Mouse (Mus musculus) midbrain, embryonic 11.5 days (tissue): Measurements from ENCODE around the gene Dusp19. TPM values are rescaled to one million over a fixed set of nuclear protein-coding genes. Genes with fewer than 3 reads are reported as not detected.

Experiments used
- ATAC-seq: fragments of 200-750 bp; cut with Nextera tagmentation; 2 replicates; pipeline ENCODE4 v1.8.0; 2017; ENCODE audit warnings: moderate TSS enrichment, moderate library complexity; ENCODE audit not compliant: low FRiP score
- DNase-seq: peaks from one replicate; pipeline ENCODE4 v3.0.0; 2015; ENCODE audit warnings: low spot score; ENCODE audit errors: missing footprints
- H3K27ac ChIP-seq: fragments of 300-500 bp; sonication (generic); 2 replicates; pipeline ENCODE4 v1.5.1; 2014; ENCODE audit warnings: low read depth, low read length
- H3K27me3 ChIP-seq: fragments of 300-500 bp; sonication (generic); 2 replicates; pipeline ENCODE4 v1.6.1; 2014; ENCODE audit warnings: mild to moderate bottlenecking, low read length, moderate library complexity, mixed read lengths; ENCODE audit not compliant: control insufficient read depth, insufficient read depth
- H3K36me3 ChIP-seq: fragments of 300-500 bp; sonication (generic); 2 replicates; pipeline ENCODE4 v1.6.1; 2014; ENCODE audit warnings: mild to moderate bottlenecking, low read length, moderate library complexity, mixed read lengths; ENCODE audit not compliant: control insufficient read depth, insufficient read depth
- H3K4me1 ChIP-seq: fragments of 300-500 bp; sonication (generic); 2 replicates; pipeline ENCODE4 v1.6.1; 2014; ENCODE audit warnings: low read length; ENCODE audit not compliant: control insufficient read depth, insufficient read depth
- H3K4me2 ChIP-seq: fragments of 300-500 bp; sonication (generic); 2 replicates; pipeline ENCODE4 v1.6.1; 2014; ENCODE audit warnings: mild to moderate bottlenecking, moderate library complexity
- H3K4me3 ChIP-seq: fragments of 300-500 bp; sonication (generic); 2 replicates; pipeline ENCODE4 v1.5.1; 2014; ENCODE audit warnings: low read depth, low read length
- H3K9ac ChIP-seq: fragments of 300-500 bp; sonication (generic); 2 replicates; pipeline ENCODE4 v1.6.1; 2014; ENCODE audit warnings: low read length
- H3K9me3 ChIP-seq: fragments of 300-500 bp; sonication (generic); 2 replicates; pipeline ENCODE4 v1.6.1; 2016; ENCODE audit warnings: low read length; ENCODE audit not compliant: control insufficient read depth
- WGBS: fragments of 180-500 bp; shearing (Covaris S2); extraction: QIAGEN DNeasy Blood & Tissue Kit; methylation state at CpG from one replicate; pipeline ENCODE4 v1.1.7; 2014; 5-methylcytosine and 5-hydroxymethylcytosine counted together
- polyA plus RNA-seq: library from polyadenylated mRNA; unstranded; fragments of >200 nt; fragmentation: Nextera tagmentation; extraction: Ambion mirVana; gene quantifications from 2 replicates; pipeline ENCODE4 v1.2.1, GENCODE M21; 2014

Gene Dusp19
- polyA plus RNA-seq, 1 experiment from 2014 or later, result 17.8 TPM

DNA sequence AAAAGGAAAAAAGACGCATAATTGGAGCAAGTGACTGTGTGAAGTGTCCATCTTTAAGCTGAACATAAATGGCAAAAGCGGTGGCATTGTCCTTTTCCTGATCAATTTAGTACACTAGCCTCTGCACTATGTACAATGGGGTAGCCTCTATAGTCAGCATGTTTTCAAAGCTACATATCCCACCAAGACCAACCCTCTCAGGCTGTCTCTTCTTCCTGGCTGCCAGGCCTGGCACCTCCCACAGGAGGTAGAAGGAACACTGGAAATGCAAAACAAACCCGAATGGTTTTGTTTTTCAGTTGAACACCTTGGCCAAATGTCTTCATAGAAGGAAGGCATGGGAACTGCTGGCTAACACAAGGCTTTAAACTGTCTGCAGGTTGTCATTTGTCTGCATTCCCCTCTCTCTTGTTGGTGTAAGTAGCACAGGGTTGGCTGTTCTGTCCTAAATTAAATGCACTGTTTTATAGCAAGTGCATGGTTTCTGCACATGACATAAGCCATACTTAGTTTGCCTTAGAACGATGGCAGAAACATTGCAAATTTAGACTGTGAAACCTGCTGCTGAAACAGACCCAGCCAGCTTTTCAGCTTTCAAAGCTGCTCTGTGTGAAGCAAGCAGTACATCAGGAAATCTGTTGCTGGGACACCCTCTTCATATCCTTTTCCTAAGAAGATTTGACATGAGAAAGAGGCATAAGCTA, 22.5 kb upstream of the Dusp19 start:
- ATAC-seq (no peak), DNase-seq (no peak)
- no peaks in the 10 kb centered on the region for H3K36me3 ChIP-seq
- H3K27me3 ChIP-seq, result no peaks in the 10 kb centered on the region
- H3K4me1 ChIP-seq, result no peaks in the 10 kb centered on the region
- no peak overlapping the region for H3K27ac ChIP-seq
- H3K9ac ChIP-seq, result no peak overlapping the region
- H3K4me3 ChIP-seq, result no peak overlapping the region
- 74% methylated on average over 4 of the region's 4 CpGs for WGBS
- no peak overlapping the region for H3K4me2 ChIP-seq
- H3K9me3 ChIP-seq, result no peaks in the 10 kb centered on the region

DNA sequence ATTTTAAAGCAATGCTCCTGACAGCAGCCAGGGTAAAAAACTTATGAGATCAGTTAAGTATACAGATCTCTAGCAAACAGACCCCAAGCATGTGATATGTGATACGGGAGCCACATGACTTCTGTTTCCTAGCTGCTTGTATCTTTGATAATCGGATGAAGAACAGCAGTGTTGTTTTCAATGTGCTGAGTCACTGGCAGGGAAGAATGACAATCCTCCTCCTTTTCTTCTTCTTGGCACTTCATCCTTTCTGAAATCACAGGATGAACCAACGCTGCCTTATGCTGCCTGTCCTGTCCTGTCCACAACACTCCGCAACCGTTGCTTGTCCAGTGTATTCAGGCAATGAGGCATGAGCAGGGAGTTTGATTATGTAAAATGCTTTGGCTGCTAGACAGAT, 19.9 kb upstream of the Dusp19 start:
- Histone ChIP-seq H3K36me3 (no peaks in the 10 kb centered on the region), H3K27me3 (no peaks in the 10 kb centered on the region)

DNA sequence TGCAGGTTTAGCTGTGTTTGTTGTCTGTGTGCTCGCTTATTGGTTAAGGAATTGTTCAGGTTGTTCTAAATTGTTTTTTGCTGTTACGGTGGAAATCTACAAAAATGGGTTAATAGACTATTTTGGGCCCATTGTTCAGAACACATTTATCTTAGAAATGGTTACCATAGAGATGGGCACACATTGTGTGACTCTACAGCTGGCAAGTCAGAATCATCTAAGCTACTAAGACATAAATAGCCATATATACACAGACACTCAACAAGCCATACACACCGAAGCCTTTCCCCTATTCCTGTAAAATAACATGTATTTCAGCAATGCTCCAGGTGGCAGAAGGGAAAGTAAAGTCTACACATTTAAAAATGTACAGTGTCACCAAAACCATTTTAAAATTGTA, 17.0 kb upstream of the Dusp19 start:
- WGBS, result 91% methylated on average over 3 of the region's 3 CpGs
- H3K27me3 ChIP-seq, result no peaks in the 10 kb centered on the region
- H3K36me3 ChIP-seq, result no peaks in the 10 kb centered on the region
- no peak overlapping the region for H3K4me3 ChIP-seq
- DNase-seq, result no peak
- no peak overlapping the region for H3K4me2 ChIP-seq
- H3K9ac ChIP-seq, result no peak overlapping the region
- no peaks in the 10 kb centered on the region for H3K4me1 ChIP-seq
- H3K9me3 ChIP-seq, result no peaks in the 10 kb centered on the region
- no peak overlapping the region for H3K27ac ChIP-seq
- ATAC-seq, result no peak

More for the DNA sequence above, 19.9 kb upstream of the Dusp19 start:
- Histone ChIP-seq H3K9ac (no peak overlapping the region), H3K4me2 (no peak overlapping the region), H3K4me1 (no peaks in the 10 kb centered on the region), H3K9me3 (no peaks in the 10 kb centered on the region), H3K27ac (no peak overlapping the region), H3K4me3 (no peak overlapping the region)
- DNase-seq (peak; percentile 49), ATAC-seq (no peak)
- 92% methylated on average over 5 of the region's 5 CpGs for WGBS

DNA sequence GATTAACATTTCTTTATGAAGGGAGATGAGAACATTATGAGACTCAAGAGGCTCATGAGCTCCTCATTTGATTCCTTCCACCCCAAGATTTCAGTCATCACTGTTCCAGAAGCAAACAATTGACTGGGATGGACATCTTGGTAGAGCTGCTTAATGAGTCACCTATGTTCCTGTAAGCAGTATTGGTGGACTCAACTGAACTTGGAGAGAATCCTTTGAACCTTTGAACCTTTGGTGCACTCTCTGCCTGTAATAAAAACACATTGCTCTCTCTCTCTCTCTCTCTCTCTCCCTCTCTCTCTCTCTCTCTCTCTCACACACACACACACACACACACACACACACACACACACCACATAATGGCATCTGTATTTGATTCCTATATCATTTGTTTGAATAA, 16.2 kb upstream of the Dusp19 start:
- no peak overlapping the region for H3K27ac ChIP-seq
- ATAC-seq, result no peak
- H3K36me3 ChIP-seq, result no peaks in the 10 kb centered on the region

DNA sequence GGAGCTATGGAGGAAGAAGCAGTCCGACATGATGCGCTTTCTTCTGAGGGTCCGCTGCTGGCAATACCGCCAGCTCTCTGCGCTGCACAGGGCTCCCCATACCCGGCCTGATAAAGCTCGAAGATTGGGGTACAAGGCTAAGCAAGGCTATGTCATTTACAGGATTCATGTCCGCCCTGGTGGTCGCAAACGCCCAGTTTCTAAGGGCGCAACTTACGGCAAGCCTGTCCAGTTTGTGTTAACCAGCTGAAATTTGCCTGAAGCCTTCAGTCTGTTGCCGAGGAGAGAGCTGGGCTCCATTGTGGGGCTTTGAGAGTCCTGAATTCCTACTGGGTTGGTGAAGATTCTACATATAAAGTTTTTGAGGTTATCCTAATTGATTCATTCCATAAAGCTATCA, 14.1 kb upstream of the Dusp19 start:
- Histone ChIP-seq H3K27ac (no peak overlapping the region), H3K9ac (no peak overlapping the region), H3K27me3 (no peaks in the 10 kb centered on the region), H3K4me1 (no peaks in the 10 kb centered on the region), H3K4me2 (no peak overlapping the region), H3K36me3 (no peaks in the 10 kb centered on the region), H3K4me3 (no peak overlapping the region), H3K9me3 (no peaks in the 10 kb centered on the region)
- ATAC-seq (no peak), DNase-seq (no peak)
- 94% methylated on average over 13 of the region's 13 CpGs for WGBS

More for the DNA sequence above, 16.2 kb upstream of the Dusp19 start:
- H3K9ac ChIP-seq, result no peak overlapping the region
- DNase-seq, result no peak
- H3K9me3 ChIP-seq, result no peaks in the 10 kb centered on the region
- H3K27me3 ChIP-seq, result no peaks in the 10 kb centered on the region
- no peak overlapping the region for H3K4me2 ChIP-seq
- H3K4me1 ChIP-seq, result no peaks in the 10 kb centered on the region
- H3K4me3 ChIP-seq, result no peak overlapping the region

DNA sequence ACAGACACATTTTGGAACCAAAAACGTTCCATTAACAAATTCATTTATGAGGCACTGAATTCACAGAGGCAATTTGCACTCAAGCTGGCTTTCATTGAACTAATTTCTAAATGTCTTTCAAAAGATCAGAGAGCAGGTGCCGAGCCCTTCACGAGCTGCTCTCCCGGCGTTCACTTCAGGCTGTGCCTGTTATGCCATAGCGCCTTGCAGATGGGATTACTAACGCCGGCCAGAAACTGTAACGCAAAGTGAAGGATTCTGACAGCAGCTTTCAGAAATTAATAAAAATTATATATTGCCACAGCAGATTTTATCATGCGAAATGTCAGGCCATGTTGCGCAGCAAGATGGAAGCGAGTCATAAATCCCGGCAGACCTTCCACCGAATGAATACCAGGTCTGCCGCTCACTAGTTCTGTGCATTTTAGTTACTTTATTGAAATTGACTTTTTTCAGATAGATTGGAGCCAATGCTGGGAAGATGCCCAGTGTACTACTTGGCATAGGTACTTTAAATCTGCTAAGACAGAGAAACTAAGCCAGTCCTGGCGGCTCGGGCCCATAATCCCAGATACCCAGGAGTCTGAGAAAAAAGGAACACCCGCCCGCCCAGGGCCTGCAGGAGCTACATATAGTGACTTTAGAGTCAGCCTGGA, 12.9 kb upstream of the Dusp19 start:
- Histone ChIP-seq H3K27me3 (no peaks in the 10 kb centered on the region), H3K36me3 (no peaks in the 10 kb centered on the region), H3K4me2 (no peak overlapping the region), H3K9me3 (no peaks in the 10 kb centered on the region), H3K27ac (no peak overlapping the region), H3K4me3 (no peak overlapping the region), H3K9ac (no peak overlapping the region), H3K4me1 (no peaks in the 10 kb centered on the region)
- ATAC-seq (no peak), DNase-seq (no peak)
- WGBS, result 94% methylated on average over 19 of the region's 19 CpGs

DNA sequence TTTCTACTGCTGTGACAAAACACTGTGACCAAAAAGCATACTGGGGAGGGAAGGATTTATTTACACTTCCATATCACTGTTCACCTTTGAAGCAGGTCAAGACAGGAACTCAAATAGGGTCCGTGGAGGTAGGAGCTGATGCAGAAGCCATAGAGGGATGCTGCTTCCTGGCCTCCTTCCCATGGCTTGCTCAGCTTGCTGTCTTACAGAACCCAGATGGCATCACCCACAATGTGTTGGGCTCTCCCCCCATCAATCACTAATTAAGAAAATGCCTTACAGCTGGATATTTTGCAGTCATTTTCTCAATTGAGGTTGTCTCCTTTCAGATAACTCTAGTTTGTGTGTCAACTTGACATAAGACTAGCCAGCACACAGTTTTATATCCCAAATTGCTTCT, 4.6 kb upstream of the Dusp19 start:
- Histone ChIP-seq H3K9ac (no peak overlapping the region), H3K9me3 (no peaks in the 10 kb centered on the region), H3K4me2 (no peak overlapping the region), H3K27ac (no peak overlapping the region), H3K27me3 (no peaks in the 10 kb centered on the region), H3K36me3 (no peaks in the 10 kb centered on the region), H3K4me3 (no peak overlapping the region), H3K4me1 (no peaks in the 10 kb centered on the region)
- no peak for ATAC-seq
- 58% methylated on average over 1 of the region's 1 CpGs for WGBS
- no peak for DNase-seq

DNA sequence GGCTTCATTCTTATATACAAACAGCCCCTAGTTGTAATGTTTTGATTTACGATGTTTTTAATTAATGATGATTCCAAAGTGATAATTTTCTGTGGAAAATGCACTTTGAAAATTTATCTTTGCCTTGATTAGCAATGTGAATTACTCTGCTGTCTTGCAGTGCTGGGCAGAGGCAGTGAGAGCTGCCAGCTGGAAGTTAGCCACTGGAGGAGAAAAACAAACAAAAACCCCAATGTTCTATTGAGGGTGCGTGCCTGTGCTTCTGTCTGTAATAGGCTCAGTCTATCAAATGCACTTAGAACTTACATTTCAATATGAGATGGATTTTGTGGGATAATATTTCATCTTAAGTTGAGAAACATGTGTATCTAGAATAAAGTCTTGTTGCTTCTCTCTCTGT, 4.0 kb upstream of the Dusp19 start:
- H3K27me3 ChIP-seq, result no peaks in the 10 kb centered on the region
- no peak for ATAC-seq
- H3K27ac ChIP-seq, result no peak overlapping the region
- no peak overlapping the region for H3K9ac ChIP-seq
- H3K4me3 ChIP-seq, result no peak overlapping the region
- H3K36me3 ChIP-seq, result no peaks in the 10 kb centered on the region
- H3K4me2 ChIP-seq, result no peak overlapping the region
- no peaks in the 10 kb centered on the region for H3K9me3 ChIP-seq
- no peak for DNase-seq
- H3K4me1 ChIP-seq, result no peaks in the 10 kb centered on the region
- 78% methylated on average over 2 of the region's 2 CpGs for WGBS

DNA sequence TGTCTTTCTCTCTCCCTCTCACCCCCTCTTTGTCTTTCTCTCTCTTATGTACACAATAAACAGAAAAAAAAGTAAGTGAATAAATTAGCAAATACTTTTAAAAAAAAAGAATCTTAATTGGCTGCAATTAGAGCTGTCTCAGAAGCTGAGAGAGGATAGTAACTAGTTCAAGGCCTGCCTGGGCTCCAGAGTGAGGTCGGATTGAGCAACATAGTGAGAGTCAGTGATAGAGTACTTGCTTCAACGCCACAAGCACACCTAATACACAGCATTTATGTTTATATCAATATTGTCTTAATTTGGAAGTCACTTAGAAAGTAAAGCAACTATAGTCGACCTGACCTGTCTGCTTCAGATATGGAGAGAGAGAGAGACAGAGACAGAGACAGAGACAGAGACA, 2.1 kb downstream of the Dusp19 start:
- Histone ChIP-seq H3K4me1 (no peaks in the 10 kb centered on the region), H3K27ac (no peak overlapping the region), H3K4me2 (no peak overlapping the region), H3K9ac (no peak overlapping the region), H3K27me3 (no peaks in the 10 kb centered on the region), H3K9me3 (no peaks in the 10 kb centered on the region), H3K4me3 (no peak overlapping the region), H3K36me3 (no peaks in the 10 kb centered on the region)
- ATAC-seq (no peak), DNase-seq (no peak)
- WGBS, result 88% methylated on average over 3 of the region's 3 CpGs
